Mouse (Mus musculus) forebrain, embryonic 12.5 days (tissue): ENCODE data around the gene Pnkd. TPM values are rescaled to one million over a fixed set of nuclear protein-coding genes. Genes with fewer than 3 reads are reported as not detected.
A peak's percentile ranks its signal among the peaks of the same experiment; 100 is the strongest.

Experiments
- ATAC-seq: fragments of 200-750 bp; cut with Nextera tagmentation; 2 replicates; pipeline ENCODE4 v1.8.0; 2017; ENCODE audit warnings: moderate TSS enrichment; ENCODE audit not compliant: low FRiP score
- H3K27ac ChIP-seq: fragments of 300-500 bp; sonication (generic); 2 replicates; pipeline ENCODE4 v1.5.1; 2016; ENCODE audit warnings: mild to moderate bottlenecking
- H3K27me3 ChIP-seq: fragments of 300-500 bp; sonication (generic); 2 replicates; pipeline ENCODE4 v1.6.1; 2016; ENCODE audit warnings: mild to moderate bottlenecking
- H3K36me3 ChIP-seq: fragments of 300-500 bp; sonication (generic); replicated peaks from 2 replicates; pipeline ENCODE4 v1.6.1; 2016; ENCODE audit warnings: mild to moderate bottlenecking
- H3K4me1 ChIP-seq: fragments of 300-500 bp; sonication (generic); 2 replicates; pipeline ENCODE4 v1.6.1; 2016
- H3K4me2 ChIP-seq: fragments of 300-500 bp; sonication (generic); 2 replicates; pipeline ENCODE4 v1.6.1; 2016; ENCODE audit warnings: mild to moderate bottlenecking, moderate library complexity
- H3K4me3 ChIP-seq: fragments of 300-500 bp; sonication (generic); replicated peaks from 2 replicates; pipeline ENCODE4 v1.5.1; 2016; ENCODE audit warnings: mild to moderate bottlenecking
- H3K9ac ChIP-seq: fragments of 300-500 bp; sonication (generic); 2 replicates; pipeline ENCODE4 v1.6.1; 2016; ENCODE audit warnings: mild to moderate bottlenecking
- H3K9me3 ChIP-seq: fragments of 300-500 bp; sonication (generic); 2 replicates; pipeline ENCODE4 v1.6.1; 2016
- WGBS: fragments of 180-500 bp; shearing (Covaris S2); methylation state at CpG from one replicate; pipeline ENCODE4 v1.1.7; 2016; 5-methylcytosine and 5-hydroxymethylcytosine counted together
- polyA plus RNA-seq: library from polyadenylated mRNA; unstranded; fragments of >200 nt; fragmentation: Nextera tagmentation; extraction: Ambion mirVana; gene quantifications from 2 replicates; pipeline ENCODE4 v1.2.1, GENCODE M21; 2016

Gene Pnkd
- polyA plus RNA-seq, 1 experiment from 2014 or later: 87.5 TPM

GRCm38 (mm10) chr1:74250096-74250495, 34.6 kb upstream of the Pnkd start:
- Histone ChIP-seq H3K9me3 (no peaks in the 10 kb centered on the region), H3K27ac (no peak overlapping the region), H3K27me3 (no peaks in the 10 kb centered on the region), H3K4me1 (no peaks in the 10 kb centered on the region), H3K4me3 (no peak overlapping the region), H3K4me2 (no peak overlapping the region), H3K9ac (no peak overlapping the region), H3K36me3 (peaks cover 66% of the 10 kb centered on the region)
- no peak for ATAC-seq
- WGBS: 93% methylated on average over 4 of the region's 4 CpGs

- no peaks in the 10 kb centered on the region for H3K9me3 ChIP-seq
- no peaks in the 10 kb centered on the region for H3K4me1 ChIP-seq
- no peak for ATAC-seq
- peaks cover 85% of the 10 kb centered on the region for H3K36me3 ChIP-seq
- no peaks in the 10 kb centered on the region for H3K27me3 ChIP-seq
- H3K4me2 ChIP-seq: no peak overlapping the region
- no peak overlapping the region for H3K4me3 ChIP-seq
- whole genome bisulfite sequencing: 96% methylated on average over 8 of the region's 8 CpGs
- no peak overlapping the region for H3K27ac ChIP-seq
- no peak overlapping the region for H3K9ac ChIP-seq
Measured at GRCm38 (mm10) chr1:74255704-74256345, 28.9 kb upstream of the Pnkd start.

- ATAC-seq: no peak
- H3K4me1 ChIP-seq: no peaks in the 10 kb centered on the region
- no peak overlapping the region for H3K27ac ChIP-seq
- 84% methylated on average over 4 of the region's 4 CpGs for WGBS
- no peak overlapping the region for H3K4me2 ChIP-seq
- no peaks in the 10 kb centered on the region for H3K9me3 ChIP-seq
- H3K4me3 ChIP-seq: no peak overlapping the region
- H3K9ac ChIP-seq: no peak overlapping the region
- H3K36me3 ChIP-seq: peaks cover 76% of the 10 kb centered on the region
- no peaks in the 10 kb centered on the region for H3K27me3 ChIP-seq
Measured at GRCm38 (mm10) chr1:74256782-74257181, 27.9 kb upstream of the Pnkd start.

GRCm38 (mm10) chr1:74262510-74262909, 22.2 kb upstream of the Pnkd start:
- no peaks in the 10 kb centered on the region for H3K4me1 ChIP-seq
- H3K4me2 ChIP-seq: no peak overlapping the region
- ATAC-seq: no peak
- 95% methylated on average over 6 of the region's 6 CpGs for WGBS
- H3K4me3 ChIP-seq: no peak overlapping the region
- peaks cover 80% of the 10 kb centered on the region for H3K36me3 ChIP-seq
- H3K9ac ChIP-seq: no peak overlapping the region
- no peak overlapping the region for H3K27ac ChIP-seq
- no peaks in the 10 kb centered on the region for H3K9me3 ChIP-seq
- H3K27me3 ChIP-seq: no peaks in the 10 kb centered on the region

DNA sequence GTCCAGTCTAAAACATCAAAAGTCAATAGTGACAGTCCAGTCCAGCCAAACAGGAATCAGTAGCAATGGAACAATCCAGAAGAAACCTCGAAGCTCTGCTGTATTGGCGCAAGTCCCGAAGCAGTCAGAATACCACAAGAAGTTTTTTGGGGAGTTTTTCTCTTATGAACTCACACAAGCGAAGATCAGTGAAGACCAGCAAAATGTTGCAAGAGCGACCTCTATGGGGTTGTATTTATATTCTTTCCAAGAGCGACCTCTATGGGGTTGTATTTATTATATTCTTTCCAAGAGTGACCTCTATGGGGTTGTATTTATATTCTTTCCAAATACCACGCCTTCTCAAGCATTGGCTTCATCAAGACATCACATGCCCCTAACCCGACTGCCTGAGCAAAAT, 16.0 kb upstream of the Pnkd start:
- H3K9ac ChIP-seq: no peak overlapping the region
- H3K9me3 ChIP-seq: no peaks in the 10 kb centered on the region
- ATAC-seq: no peak
- no peak overlapping the region for H3K27ac ChIP-seq
- no peaks in the 10 kb centered on the region for H3K4me1 ChIP-seq
- H3K27me3 ChIP-seq: no peaks in the 10 kb centered on the region
- peaks cover 51% of the 10 kb centered on the region for H3K36me3 ChIP-seq
- 92% methylated on average over 8 of the region's 8 CpGs for WGBS
- H3K4me3 ChIP-seq: no peak overlapping the region
- H3K4me2 ChIP-seq: no peak overlapping the region

- no peak overlapping the region for H3K4me2 ChIP-seq
- H3K9ac ChIP-seq: no peak overlapping the region
- 87% methylated on average over 4 of the region's 4 CpGs for WGBS
- no peaks in the 10 kb centered on the region for H3K9me3 ChIP-seq
- H3K27me3 ChIP-seq: no peaks in the 10 kb centered on the region
- no peaks in the 10 kb centered on the region for H3K4me1 ChIP-seq
- no peak overlapping the region for H3K4me3 ChIP-seq
- H3K36me3 ChIP-seq: peaks cover 22% of the 10 kb centered on the region
- no peak overlapping the region for H3K27ac ChIP-seq
- ATAC-seq: no peak
Measured at GRCm38 (mm10) chr1:74271659-74272058, 13.1 kb upstream of the Pnkd start.

DNA sequence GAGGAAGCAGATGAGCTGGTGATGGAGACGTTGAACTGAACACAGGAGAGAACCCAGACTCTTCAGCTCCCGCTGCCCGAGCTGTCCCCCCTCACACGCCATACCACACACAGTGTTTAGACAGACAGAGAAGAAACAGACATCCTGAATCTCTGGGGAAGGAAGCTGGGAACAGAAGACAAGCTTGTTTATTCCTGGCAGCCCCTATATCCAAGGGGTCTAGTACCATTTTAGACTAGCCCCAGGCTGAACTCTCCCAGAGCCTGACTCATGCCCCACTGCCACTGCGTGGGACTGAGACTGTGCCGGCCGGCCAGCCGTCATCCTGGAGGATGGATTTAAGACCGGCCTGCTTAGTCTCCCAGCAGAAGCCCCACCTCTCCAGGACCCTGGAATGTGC, 9.7 kb upstream of the Pnkd start:
- 53% methylated on average over 9 of the region's 9 CpGs for WGBS
- ATAC-seq: no peak
- Histone ChIP-seq H3K27ac (no peak overlapping the region), H3K9ac (no peak overlapping the region), H3K27me3 (no peaks in the 10 kb centered on the region), H3K36me3 (peaks cover 15% of the 10 kb centered on the region), H3K4me2 (no peak overlapping the region), H3K4me1 (no peaks in the 10 kb centered on the region), H3K4me3 (no peak overlapping the region), H3K9me3 (no peaks in the 10 kb centered on the region)

- H3K27ac ChIP-seq: no peak overlapping the region
- no peaks in the 10 kb centered on the region for H3K4me1 ChIP-seq
- H3K9ac ChIP-seq: no peak overlapping the region
- no peak overlapping the region for H3K4me3 ChIP-seq
- H3K36me3 ChIP-seq: peaks cover 35% of the 10 kb centered on the region
- H3K27me3 ChIP-seq: no peaks in the 10 kb centered on the region
- H3K4me2 ChIP-seq: no peak overlapping the region
- WGBS: 71% methylated on average over 6 of the region's 6 CpGs
- ATAC-seq: no peak
- H3K9me3 ChIP-seq: no peaks in the 10 kb centered on the region
Measured at GRCm38 (mm10) chr1:74277041-74277440, 7.7 kb upstream of the Pnkd start.

DNA sequence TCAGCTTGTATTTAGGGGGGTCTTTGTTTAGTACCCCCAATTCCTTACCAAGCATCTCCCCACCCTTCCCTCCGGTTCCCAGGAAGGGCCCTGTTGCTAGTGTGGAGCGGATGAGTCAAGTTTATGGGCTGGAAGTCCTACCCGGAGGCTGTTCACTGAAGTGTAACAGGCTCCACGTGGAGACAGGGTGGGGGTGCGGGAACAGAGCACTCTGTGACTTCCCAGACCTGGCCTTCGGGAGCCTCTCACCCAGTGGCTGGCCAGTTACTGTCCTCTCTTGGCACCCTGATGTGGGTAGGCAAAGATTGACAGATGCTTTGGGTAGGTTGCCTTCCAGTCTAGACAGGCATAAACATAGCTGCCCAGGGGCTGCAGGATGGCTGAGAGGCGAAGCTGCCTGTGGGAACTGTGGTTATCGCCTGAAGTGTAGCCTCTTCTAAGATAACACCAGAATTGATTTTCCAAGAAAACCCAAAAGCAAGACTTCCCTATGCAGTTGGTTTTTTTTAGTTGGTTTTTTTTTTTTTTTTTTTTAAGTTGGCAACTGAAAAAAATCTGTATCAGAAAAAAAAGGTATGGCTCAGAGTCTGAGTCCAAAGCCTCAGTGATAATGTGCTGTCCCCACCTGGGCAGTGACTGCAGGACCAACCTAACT, 6.7 kb upstream of the Pnkd start:
- H3K4me1 ChIP-seq: peaks cover 4% of the 10 kb centered on the region; the same call in 1 of the 2 replicates
- no peak overlapping the region for H3K4me3 ChIP-seq
- H3K27me3 ChIP-seq: no peaks in the 10 kb centered on the region
- no peak overlapping the region for H3K9ac ChIP-seq
- H3K27ac ChIP-seq: no peak overlapping the region
- no peaks in the 10 kb centered on the region for H3K9me3 ChIP-seq
- ATAC-seq: no peak
- H3K36me3 ChIP-seq: peaks cover 45% of the 10 kb centered on the region
- WGBS: 72% methylated on average over 8 of the region's 8 CpGs
- H3K4me2 ChIP-seq: no peak overlapping the region

DNA sequence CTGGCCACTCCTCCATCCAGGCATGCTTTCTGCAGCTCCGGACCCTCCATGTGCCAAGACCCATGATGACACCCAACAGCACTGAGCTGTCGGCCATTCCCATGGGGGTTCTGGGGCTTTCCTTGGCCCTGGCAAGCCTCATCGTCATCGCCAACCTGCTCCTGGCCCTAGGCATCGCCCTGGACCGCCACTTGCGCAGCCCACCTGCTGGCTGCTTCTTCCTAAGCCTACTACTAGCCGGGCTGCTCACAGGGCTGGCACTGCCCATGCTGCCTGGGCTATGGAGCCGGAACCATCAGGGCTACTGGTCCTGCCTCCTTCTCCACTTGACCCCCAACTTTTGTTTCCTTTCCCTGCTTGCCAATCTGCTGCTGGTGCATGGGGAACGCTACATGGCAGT, 6.2 kb upstream of the Pnkd start, which contains the start of gene Gpbar1:
Gene Gpbar1 (plus strand): TSS at position 13 of the 400 bp plus-strand sequence.
- Histone ChIP-seq H3K27me3 (no peaks in the 10 kb centered on the region), H3K27ac (no peak within 1 kb of the TSS), H3K4me1 (peaks cover 10% of the 10 kb centered on the region), H3K4me2 (no peak within 1 kb of the TSS), H3K9me3 (no peaks in the 10 kb centered on the region), H3K9ac (no peak within 1 kb of the TSS), H3K36me3 (peaks cover 47% of the 10 kb centered on the region), H3K4me3 (no peak within 1 kb of the TSS)
- 91% methylated on average over 10 of the region's 10 CpGs for WGBS
- no peak for ATAC-seq

DNA sequence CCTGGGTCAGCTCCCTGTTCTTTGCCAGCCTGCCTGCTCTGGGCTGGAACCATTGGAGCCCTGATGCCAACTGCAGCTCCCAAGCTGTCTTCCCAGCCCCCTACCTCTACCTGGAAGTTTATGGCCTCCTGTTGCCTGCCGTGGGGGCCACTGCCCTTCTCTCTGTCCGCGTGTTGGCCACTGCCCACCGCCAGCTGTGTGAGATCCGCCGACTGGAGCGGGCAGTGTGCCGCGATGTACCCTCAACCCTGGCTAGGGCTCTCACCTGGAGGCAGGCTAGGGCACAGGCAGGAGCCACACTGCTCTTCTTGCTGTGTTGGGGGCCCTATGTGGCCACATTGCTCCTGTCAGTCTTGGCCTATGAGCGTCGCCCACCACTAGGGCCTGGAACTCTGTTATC, 5.7 kb upstream of the Pnkd start:
- Histone ChIP-seq H3K36me3 (peaks cover 47% of the 10 kb centered on the region), H3K9me3 (no peaks in the 10 kb centered on the region), H3K4me1 (peaks cover 14% of the 10 kb centered on the region), H3K4me3 (no peak overlapping the region), H3K9ac (no peak overlapping the region), H3K27me3 (no peaks in the 10 kb centered on the region), H3K4me2 (no peak overlapping the region), H3K27ac (no peak overlapping the region)
- WGBS: 91% methylated on average over 11 of the region's 11 CpGs
- no peak for ATAC-seq

DNA sequence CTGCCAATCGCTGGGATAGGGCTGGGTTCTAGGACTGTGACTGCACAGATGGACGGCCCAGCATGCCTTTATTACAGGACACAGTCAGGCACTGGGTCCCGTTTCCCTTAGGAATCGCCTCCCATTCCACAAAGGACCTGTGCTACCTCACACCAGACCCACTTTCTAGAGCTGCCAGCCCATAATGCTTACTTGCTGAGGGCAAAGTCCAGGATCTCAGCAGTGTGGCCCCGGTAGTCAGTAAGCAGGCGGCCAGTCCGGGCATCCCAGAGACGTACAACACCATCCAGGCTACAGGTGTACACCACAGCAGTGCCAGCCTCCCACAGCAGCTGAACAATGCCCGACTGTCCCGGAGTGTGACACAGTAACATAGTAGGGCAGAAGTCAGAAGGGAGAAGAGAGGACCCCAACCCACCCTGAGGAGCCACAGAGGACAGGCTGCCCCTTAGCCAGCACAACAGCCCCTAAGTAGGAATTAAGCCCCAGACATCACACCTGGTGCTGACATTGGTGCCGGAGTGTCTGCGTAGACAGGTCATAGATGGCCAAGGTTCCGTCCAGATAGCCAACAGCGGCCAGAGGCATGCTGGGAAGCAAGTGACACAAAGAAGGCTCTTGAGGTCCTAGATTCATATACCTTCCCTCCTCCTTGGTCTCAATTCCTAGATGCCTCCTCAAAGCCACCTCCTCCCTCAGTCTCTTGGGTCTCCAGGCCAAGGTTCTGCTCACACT, 4.0 kb upstream of the Pnkd start:
- H3K27me3 ChIP-seq: no peaks in the 10 kb centered on the region
- H3K27ac ChIP-seq: 0 out of 2 replicates have a peak overlapping the region, but pooled peaks have one; percentile 25
- peaks cover 20% of the 10 kb centered on the region for H3K4me1 ChIP-seq
- no peaks in the 10 kb centered on the region for H3K9me3 ChIP-seq
- no peak overlapping the region for H3K9ac ChIP-seq
- H3K4me2 ChIP-seq: no peak overlapping the region
- 94% methylated on average over 14 of the region's 14 CpGs for WGBS
- peaks cover 47% of the 10 kb centered on the region for H3K36me3 ChIP-seq
- H3K4me3 ChIP-seq: no peak overlapping the region
- ATAC-seq: no peak
